Mouse (Mus musculus): Measurements from ENCODE around the gene Tmem156. TPM values are rescaled to one million over a fixed set of nuclear protein-coding genes. Genes with fewer than 3 reads are reported as not detected.

Gene Tmem156
- total RNA-seq (2023): 24.0 TPM

GRCm38 (mm10) chr5:65091921-65092320 lies at the start of gene Tmem156:
Gene Tmem156 (minus strand): TSS chr5:65092132.

GRCm38 (mm10) chr5:65106876-65107772 lies 15.2 kb upstream of the Tmem156 start, which contains the start of gene Klhl5:
Gene Klhl5 (plus strand): TSS chr5:65107539.

Other genes starting within 250 kb of the Tmem156 start
- gene Tlr1, start 158.6 kb downstream of the Tmem156 start, total RNA-seq (2023): 47.3 TPM
- gene Tlr6, start 132.0 kb downstream of the Tmem156 start, total RNA-seq (2023): 7.2 TPM
- gene Fam114a1, start 122.1 kb downstream of the Tmem156 start, total RNA-seq (2023): 0.52 TPM
- 5.8 TPM for gene Klhl5, start 15.4 kb upstream of the Tmem156 start, total RNA-seq (2023)
- gene Wdr19, start 107.6 kb upstream of the Tmem156 start, total RNA-seq (2023): 5.1 TPM
- gene Rfc1, start 243.5 kb upstream of the Tmem156 start, total RNA-seq (2023): 50.0 TPM